Mouse (Mus musculus) embryonic fibroblast, embryonic 13.5 days (primary cell): ENCODE measurements at regions not wholly inside any gene's neighbourhood (a gene's known extent, or its start where the extent isn't known, plus 50 kb on each side); places are given as distances from the start of the nearest gene placed in this dataset.

ENCODE experiments used
- CTCF ChIP-seq: IDR thresholded peaks from 2 replicates; pipeline ENCODE4 v1.5.1; 2011; ENCODE audit warnings: mild to moderate bottlenecking, control low read depth, low read length, moderate library complexity, borderline replicate concordance; ENCODE audit not compliant: insufficient read depth
- POLR2A ChIP-seq: IDR thresholded peaks from 2 replicates; pipeline ENCODE4 v1.6.1; 2011; ENCODE audit warnings: low read depth, mild to moderate bottlenecking, control low read depth, low read length, moderate library complexity

GRCm38 (mm10) chr4:142855635-142856034 is 357.2 kb downstream of the Prdm2 start:
- no peak for TF ChIP-seq CTCF
- TF ChIP-seq POLR2A, result no peak
